Mouse (Mus musculus): ENCODE results near the gene Aifm1. TPM values are rescaled to one million over a fixed set of nuclear protein-coding genes. Genes with fewer than 3 reads are reported as not detected.

The Aifm1 gene
- total and polyA plus RNA-seq, 2 experiments from 2014 or later, result 19.2 to 120 TPM

GRCm38 (mm10) chrX:48513824-48514223 lies 461 bp upstream of the Aifm1 start:
- DNase-seq (ENCODE audit: low spot score), result no peak
- Histone ChIP-seq H3K4me3 (ENCODE audit: low read depth, low read length) (peak overlapping the region; percentile 64), H3K27me3 (ENCODE audit: control insufficient read depth, insufficient read depth, low read length) (no peaks in the 10 kb centered on the region), H3K4me2 (ENCODE audit: low read depth, low read length) (peak overlapping the region; percentile 69), H3K9ac (replicated peaks; ENCODE audit: low read depth, low read length) (peak overlapping the region; percentile 75), H3K27ac (ENCODE audit: low read depth) (peak overlapping the region; percentile 81), H3K4me1 (ENCODE audit: control insufficient read depth, insufficient read depth) (no peaks in the 10 kb centered on the region), H3K36me3 (replicated peaks; ENCODE audit: control insufficient read depth, insufficient read depth, low read length) (no peaks in the 10 kb centered on the region), H3K9me3 (replicated peaks; ENCODE audit: control insufficient read depth, low read length) (no peaks in the 10 kb centered on the region)
- ATAC-seq (ENCODE audit: insufficient read depth, low read depth), result 0 out of 2 replicates have a peak, but pooled peaks have one; percentile 15
- WGBS, result 18% methylated on average over 13 of the region's 13 CpGs
- TF ChIP-seq CTCF (IDR thresholded peaks at IDR 0.05; ENCODE audit: low read depth), result no peak
- no peak for TF ChIP-seq EP300 (IDR thresholded peaks at IDR 0.05; ENCODE audit: low read depth)

GRCm38 (mm10) chrX:48493763-48494162 lies 19.6 kb downstream of the Aifm1 start:
- H3K9ac ChIP-seq (replicated peaks; ENCODE audit: low read depth, low read length), result no peak overlapping the region
- H3K9me3 ChIP-seq (replicated peaks; ENCODE audit: control insufficient read depth, low read length), result no peaks in the 10 kb centered on the region
- H3K4me2 ChIP-seq (ENCODE audit: low read depth, low read length), result no peak overlapping the region
- ATAC-seq (ENCODE audit: insufficient read depth, low read depth), result no peak
- TF ChIP-seq CTCF (IDR thresholded peaks at IDR 0.05; ENCODE audit: low read depth) (no peak), EP300 (IDR thresholded peaks at IDR 0.05; ENCODE audit: low read depth) (no peak)
- no peak overlapping the region for H3K4me3 ChIP-seq (ENCODE audit: low read depth, low read length)
- no peak for DNase-seq (ENCODE audit: low spot score)
- no peak overlapping the region for H3K27ac ChIP-seq (ENCODE audit: low read depth)
- H3K27me3 ChIP-seq (ENCODE audit: control insufficient read depth, insufficient read depth, low read length), result no peaks in the 10 kb centered on the region
- 87% methylated on average over 8 of the region's 8 CpGs for WGBS
- no peaks in the 10 kb centered on the region for H3K4me1 ChIP-seq (ENCODE audit: control insufficient read depth, insufficient read depth)
- H3K36me3 ChIP-seq (replicated peaks; ENCODE audit: control insufficient read depth, insufficient read depth, low read length), result peaks cover 27% of the 10 kb centered on the region

- H3K4me1 ChIP-seq (ENCODE audit: control insufficient read depth, insufficient read depth), result no peaks in the 10 kb centered on the region
- H3K4me2 ChIP-seq (ENCODE audit: low read depth, low read length), result no peak overlapping the region
- H3K36me3 ChIP-seq (replicated peaks; ENCODE audit: control insufficient read depth, insufficient read depth, low read length), result peaks cover 36% of the 10 kb centered on the region; the same call in 1 of the 2 replicates
- WGBS, result 88% methylated on average over 7 of the region's 7 CpGs
- TF ChIP-seq CTCF (IDR thresholded peaks at IDR 0.05; ENCODE audit: low read depth), result no peak
- no peak for TF ChIP-seq EP300 (IDR thresholded peaks at IDR 0.05; ENCODE audit: low read depth)
- H3K27me3 ChIP-seq (ENCODE audit: control insufficient read depth, insufficient read depth, low read length), result no peaks in the 10 kb centered on the region
- H3K27ac ChIP-seq (ENCODE audit: low read depth), result no peak overlapping the region
- no peak overlapping the region for H3K9ac ChIP-seq (replicated peaks; ENCODE audit: low read depth, low read length)
- H3K9me3 ChIP-seq (replicated peaks; ENCODE audit: control insufficient read depth, low read length), result no peaks in the 10 kb centered on the region
- DNase-seq (ENCODE audit: low spot score), result no peak
- ATAC-seq (ENCODE audit: insufficient read depth, low read depth), result no peak
- no peak overlapping the region for H3K4me3 ChIP-seq (ENCODE audit: low read depth, low read length)
Observed at GRCm38 (mm10) chrX:48481687-48482086, 31.7 kb downstream of the Aifm1 start.

DNA sequence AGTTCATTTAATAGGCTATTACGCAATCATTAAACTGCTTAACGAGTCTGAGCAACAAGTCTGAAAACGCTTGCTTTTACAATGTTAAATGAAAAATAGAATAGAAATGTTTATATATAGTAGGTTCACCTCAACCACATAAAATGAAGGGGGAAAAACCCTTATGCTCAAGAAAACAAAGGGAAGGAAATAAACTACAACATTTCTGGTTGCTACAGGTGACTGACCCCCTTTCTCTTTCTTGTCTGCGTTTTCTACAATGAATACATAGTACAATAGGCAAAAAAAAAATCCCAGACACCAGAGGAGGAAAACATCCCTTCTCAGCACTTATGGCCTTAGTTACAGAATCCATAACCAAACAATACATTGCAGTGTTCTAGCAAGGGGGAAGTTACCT lies 32.3 kb downstream of the Aifm1 start:
- Histone ChIP-seq H3K9ac (replicated peaks; ENCODE audit: low read depth, low read length) (no peak overlapping the region), H3K27ac (ENCODE audit: low read depth) (no peak overlapping the region), H3K4me3 (ENCODE audit: low read depth, low read length) (no peak overlapping the region), H3K36me3 (replicated peaks; ENCODE audit: control insufficient read depth, insufficient read depth, low read length) (peaks cover 36% of the 10 kb centered on the region; the same call in 1 of the 2 replicates), H3K9me3 (replicated peaks; ENCODE audit: control insufficient read depth, low read length) (no peaks in the 10 kb centered on the region), H3K4me1 (ENCODE audit: control insufficient read depth, insufficient read depth) (no peaks in the 10 kb centered on the region), H3K4me2 (ENCODE audit: low read depth, low read length) (no peak overlapping the region), H3K27me3 (ENCODE audit: control insufficient read depth, insufficient read depth, low read length) (no peaks in the 10 kb centered on the region)
- WGBS, result 74% methylated on average over 4 of the region's 4 CpGs
- DNase-seq (ENCODE audit: low spot score) (no peak), ATAC-seq (ENCODE audit: insufficient read depth, low read depth) (no peak)
- no peak for TF ChIP-seq EP300 (IDR thresholded peaks at IDR 0.05; ENCODE audit: low read depth)
- TF ChIP-seq CTCF (IDR thresholded peaks at IDR 0.05; ENCODE audit: low read depth), result no peak

DNA sequence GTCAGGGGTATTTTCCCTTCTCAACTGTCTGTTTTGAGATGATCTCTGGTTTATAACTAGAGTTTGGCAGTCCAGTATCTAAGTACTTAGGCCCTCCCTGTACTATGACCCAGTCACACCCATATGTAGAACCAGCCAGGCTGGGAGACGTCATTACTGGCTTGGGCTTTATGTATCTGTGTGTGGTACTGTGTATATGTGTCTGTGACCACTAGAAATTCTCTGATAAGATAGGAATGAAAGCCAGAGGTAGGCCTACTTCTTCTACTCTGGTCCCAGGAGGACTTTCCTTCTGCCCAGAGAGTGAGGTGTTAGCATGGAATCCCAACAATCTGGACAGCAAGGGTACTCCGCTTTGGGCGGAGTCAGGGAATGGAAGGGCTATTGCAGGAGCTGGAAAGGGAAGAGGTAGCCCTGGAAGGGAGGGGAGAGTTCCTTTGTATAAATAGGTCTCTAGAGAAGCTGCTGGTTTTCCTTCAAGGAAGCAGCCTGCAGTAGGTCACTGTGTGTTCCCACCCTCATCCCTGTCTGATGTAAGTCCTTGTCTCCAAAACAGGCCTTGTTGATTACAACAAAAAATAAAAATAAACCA lies 45.9 kb downstream of the Aifm1 start:
- no peak overlapping the region for H3K4me2 ChIP-seq (ENCODE audit: low read depth, low read length)
- DNase-seq (ENCODE audit: low spot score), result peak; percentile 16
- WGBS, result 53% methylated on average over 3 of the region's 3 CpGs
- peak; percentile 46 for ATAC-seq (ENCODE audit: insufficient read depth, low read depth)
- peak overlapping the region; percentile 62 for H3K27ac ChIP-seq (ENCODE audit: low read depth)
- no peak overlapping the region for H3K4me3 ChIP-seq (ENCODE audit: low read depth, low read length)
- no peaks in the 10 kb centered on the region for H3K36me3 ChIP-seq (replicated peaks; ENCODE audit: control insufficient read depth, insufficient read depth, low read length)
- no peaks in the 10 kb centered on the region for H3K9me3 ChIP-seq (replicated peaks; ENCODE audit: control insufficient read depth, low read length)
- peaks cover 6% of the 10 kb centered on the region; the same call in 1 of the 2 replicates for H3K4me1 ChIP-seq (ENCODE audit: control insufficient read depth, insufficient read depth)
- no peak overlapping the region for H3K9ac ChIP-seq (replicated peaks; ENCODE audit: low read depth, low read length)
- no peak for TF ChIP-seq EP300 (IDR thresholded peaks at IDR 0.05; ENCODE audit: low read depth)
- TF ChIP-seq CTCF (IDR thresholded peaks at IDR 0.05; ENCODE audit: low read depth), result no peak
- H3K27me3 ChIP-seq (ENCODE audit: control insufficient read depth, insufficient read depth, low read length), result no peaks in the 10 kb centered on the region

DNA sequence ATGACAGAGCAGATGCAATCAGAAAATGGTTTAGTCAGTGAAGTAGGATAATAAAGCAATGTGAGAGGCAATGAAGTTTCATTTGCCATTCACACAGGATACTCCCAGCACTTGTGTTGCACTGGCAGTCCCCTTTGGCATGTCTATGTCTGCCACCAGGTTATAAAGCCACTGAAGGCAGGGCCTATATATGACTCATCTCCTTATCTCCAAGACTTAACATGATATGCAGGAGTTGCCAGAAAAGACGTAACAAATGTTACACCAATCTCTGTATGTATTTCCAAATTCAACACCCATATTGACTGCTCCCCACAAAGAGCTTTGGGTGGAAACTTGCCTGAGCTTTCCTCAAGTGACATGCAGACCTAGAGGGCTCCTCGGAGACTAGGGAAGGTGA lies 47.2 kb downstream of the Aifm1 start:
- no peak for TF ChIP-seq CTCF (IDR thresholded peaks at IDR 0.05; ENCODE audit: low read depth)
- no peak for TF ChIP-seq EP300 (IDR thresholded peaks at IDR 0.05; ENCODE audit: low read depth)
- DNase-seq (ENCODE audit: low spot score), result no peak
- H3K4me2 ChIP-seq (ENCODE audit: low read depth, low read length), result no peak overlapping the region
- H3K27ac ChIP-seq (ENCODE audit: low read depth), result no peak overlapping the region
- H3K9ac ChIP-seq (replicated peaks; ENCODE audit: low read depth, low read length), result no peak overlapping the region
- H3K9me3 ChIP-seq (replicated peaks; ENCODE audit: control insufficient read depth, low read length), result no peaks in the 10 kb centered on the region
- H3K27me3 ChIP-seq (ENCODE audit: control insufficient read depth, insufficient read depth, low read length), result no peaks in the 10 kb centered on the region
- H3K36me3 ChIP-seq (replicated peaks; ENCODE audit: control insufficient read depth, insufficient read depth, low read length), result no peaks in the 10 kb centered on the region
- WGBS, result 66% methylated on average over 2 of the region's 2 CpGs
- peaks cover 6% of the 10 kb centered on the region; the same call in 1 of the 2 replicates for H3K4me1 ChIP-seq (ENCODE audit: control insufficient read depth, insufficient read depth)
- H3K4me3 ChIP-seq (ENCODE audit: low read depth, low read length), result no peak overlapping the region
- ATAC-seq (ENCODE audit: insufficient read depth, low read depth), result no peak

Data from heart, postnatal 0 days (tissue).